Mouse (Mus musculus) embryo, embryonic 9.5 days (tissue): ENCODE results near the gene Spen.

Experiments
- DNase-seq: peaks from one replicate; pipeline ENCODE4 v3.0.0-alpha.2; 2017; ENCODE audit errors: extremely low spot score

Gene Spen

GRCm38 (mm10) chr4:141451251-141451650 lies 87.1 kb downstream of the Spen start:
- DNase-seq: no peak

- DNase-seq: no peak
Observed at GRCm38 (mm10) chr4:141446211-141446610, 92.2 kb downstream of the Spen start.

GRCm38 (mm10) chr4:141445328-141445720 lies 93.1 kb downstream of the Spen start:
- DNase-seq: no peak

GRCm38 (mm10) chr4:141444451-141445327 lies 93.7 kb downstream of the Spen start, which contains the start of gene Zbtb17:
Zbtb17 (plus strand) TSS chr4:141444654.
- DNase-seq: peak; percentile 87

GRCm38 (mm10) chr4:141443641-141444429 lies 94.6 kb downstream of the Spen start:
- DNase-seq: no peak

GRCm38 (mm10) chr4:141440877-141441276 lies 97.5 kb downstream of the Spen start:
- no peak for DNase-seq

GRCm38 (mm10) chr4:141439083-141439803 lies 99.2 kb downstream of the Spen start:
- no peak for DNase-seq

GRCm38 (mm10) chr4:141435974-141436373 lies 102.4 kb downstream of the Spen start, which contains the start of gene Srarp:
Srarp (minus strand) TSS chr4:141436105.
- no peak for DNase-seq

GRCm38 (mm10) chr4:141433191-141433590 lies 105.2 kb downstream of the Spen start:
- no peak for DNase-seq

GRCm38 (mm10) chr4:141432666-141433065 lies 105.7 kb downstream of the Spen start:
- no peak for DNase-seq

GRCm38 (mm10) chr4:141430997-141431396 lies 107.4 kb downstream of the Spen start:
- peak; percentile 61 for DNase-seq

GRCm38 (mm10) chr4:141429847-141430246 lies 108.5 kb downstream of the Spen start:
- DNase-seq: peak; percentile 38

GRCm38 (mm10) chr4:141429381-141429780 lies 109.0 kb downstream of the Spen start:
- DNase-seq: no peak

- no peak for DNase-seq
Observed at GRCm38 (mm10) chr4:141427921-141428320, 110.5 kb downstream of the Spen start.

GRCm38 (mm10) chr4:141426796-141427745 lies 111.3 kb downstream of the Spen start:
- DNase-seq: no peak

- peak; percentile 24 for DNase-seq
Observed at GRCm38 (mm10) chr4:141425484-141426479, 112.6 kb downstream of the Spen start.

- DNase-seq: no peak
Observed at GRCm38 (mm10) chr4:141423691-141424431, 114.5 kb downstream of the Spen start.

GRCm38 (mm10) chr4:141423288-141423687 lies 115.1 kb downstream of the Spen start:
- DNase-seq: no peak

- DNase-seq: no peak
Observed at GRCm38 (mm10) chr4:141422841-141423240, 115.6 kb downstream of the Spen start.
